Mouse (Mus musculus) heart, postnatal 0 days (tissue): Measurements from ENCODE around the gene Erbin. TPM values are rescaled to one million over a fixed set of nuclear protein-coding genes. Genes with fewer than 3 reads are reported as not detected.

Experiments used
- ATAC-seq: fragments of 200-750 bp; cut with Nextera tagmentation; 2 replicates; pipeline ENCODE4 v1.8.0; 2017; ENCODE audit warnings: low read depth, moderate number of reproducible peaks, moderate library complexity; ENCODE audit not compliant: insufficient read depth
- DNase-seq: peaks from one replicate; pipeline ENCODE4 v3.0.0-alpha.2; 2016; ENCODE audit warnings: low spot score
- H3K27ac ChIP-seq: fragments of 300-500 bp; sonication (generic); 2 replicates; pipeline ENCODE4 v1.5.1; 2014; ENCODE audit warnings: low read depth, mild to moderate bottlenecking
- H3K27me3 ChIP-seq: fragments of 300-500 bp; sonication (generic); 2 replicates; pipeline ENCODE4 v1.6.1; 2014; ENCODE audit warnings: low read length, mixed read lengths; ENCODE audit not compliant: control insufficient read depth, insufficient read depth
- H3K36me3 ChIP-seq: fragments of 300-500 bp; sonication (generic); replicated peaks from 2 replicates; pipeline ENCODE4 v1.6.1; 2014; ENCODE audit warnings: low read length, mixed read lengths; ENCODE audit not compliant: control insufficient read depth, insufficient read depth
- H3K4me1 ChIP-seq: fragments of 300-500 bp; sonication (generic); 2 replicates; pipeline ENCODE4 v1.6.1; 2014; ENCODE audit warnings: antibody characterized with exemption; ENCODE audit not compliant: control insufficient read depth, insufficient read depth
- H3K4me2 ChIP-seq: fragments of 300-500 bp; sonication (generic); 2 replicates; pipeline ENCODE4 v1.6.1; 2014; ENCODE audit warnings: low read depth, mild to moderate bottlenecking, low read length, moderate library complexity
- H3K4me3 ChIP-seq: fragments of 300-500 bp; sonication (generic); 2 replicates; pipeline ENCODE4 v1.5.1; 2014; ENCODE audit warnings: low read depth, low read length
- H3K9ac ChIP-seq: fragments of 300-500 bp; sonication (generic); replicated peaks from 2 replicates; pipeline ENCODE4 v1.6.1; 2014; ENCODE audit warnings: low read depth, low read length, mixed read lengths
- H3K9me3 ChIP-seq: fragments of 300-500 bp; sonication (generic); replicated peaks from 2 replicates; pipeline ENCODE4 v1.6.1; 2016; ENCODE audit warnings: low read length; ENCODE audit not compliant: control insufficient read depth
- CTCF ChIP-seq: IDR thresholded peaks from 2 replicates; pipeline ENCODE4 v1.5.1; 2016; ENCODE audit warnings: antibody characterized with exemption, control low read depth, low read depth
- EP300 ChIP-seq: IDR thresholded peaks from 2 replicates; pipeline ENCODE4 v1.6.1; 2016; ENCODE audit warnings: antibody characterized with exemption, low read depth
- WGBS: fragments of 180-500 bp; shearing (Covaris S2); extraction: QIAGEN DNeasy Blood & Tissue Kit; methylation state at CpG from one replicate; pipeline ENCODE4 v1.1.7; 2014; 5-methylcytosine and 5-hydroxymethylcytosine counted together
- polyA plus RNA-seq: library from polyadenylated mRNA; unstranded; fragments of >200 nt; fragmentation: Nextera tagmentation; extraction: Ambion mirVana; gene quantifications from 2 replicates; pipeline ENCODE4 v1.2.1, GENCODE M21; 2015
- total RNA-seq: library from RNA; depleted of rRNA; stranded (reverse); fragments of >200 nt; gene quantifications from 2 replicates; pipeline ENCODE4 v1.2.3, GENCODE M21; 2014; ENCODE audit warnings: low replicate concordance

Gene Erbin
- total and polyA plus RNA-seq, 2 experiments from 2014 or later, result 10.9 to 30.2 TPM

DNA sequence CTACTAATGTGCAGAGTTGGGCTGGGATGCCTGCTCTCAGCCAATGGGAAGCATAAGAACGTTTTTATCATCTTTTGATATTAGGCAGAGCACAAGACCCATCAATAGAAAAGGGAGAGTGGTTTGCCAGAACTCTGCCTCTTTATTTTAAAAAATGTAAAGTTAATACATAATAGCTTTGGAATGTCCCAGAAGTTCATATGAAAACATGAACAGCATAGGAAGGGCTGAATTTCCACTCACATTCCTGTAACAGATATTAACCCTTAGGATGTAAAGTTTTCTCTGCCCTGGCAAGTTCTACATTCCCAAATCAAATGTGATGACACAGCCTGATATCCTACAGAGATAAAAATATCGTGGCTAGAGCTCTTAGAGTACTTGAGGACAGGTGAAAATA, 42.8 kb upstream of the Erbin start:
- 36% methylated on average over 2 of the region's 2 CpGs for WGBS
- no peaks in the 10 kb centered on the region for H3K36me3 ChIP-seq
- H3K9ac ChIP-seq, result no peak overlapping the region
- H3K4me3 ChIP-seq, result no peak overlapping the region
- no peak for TF ChIP-seq EP300
- TF ChIP-seq CTCF, result no peak
- ATAC-seq (no peak), DNase-seq (no peak)
- H3K4me2 ChIP-seq, result no peak overlapping the region
- 0 out of 2 replicates have a peak, but pooled peaks cover 4% of the 10 kb centered on the region for H3K4me1 ChIP-seq
- 0 out of 2 replicates have a peak overlapping the region, but pooled peaks have one; percentile 2 for H3K27ac ChIP-seq
- H3K9me3 ChIP-seq, result no peaks in the 10 kb centered on the region
- H3K27me3 ChIP-seq, result no peaks in the 10 kb centered on the region

DNA sequence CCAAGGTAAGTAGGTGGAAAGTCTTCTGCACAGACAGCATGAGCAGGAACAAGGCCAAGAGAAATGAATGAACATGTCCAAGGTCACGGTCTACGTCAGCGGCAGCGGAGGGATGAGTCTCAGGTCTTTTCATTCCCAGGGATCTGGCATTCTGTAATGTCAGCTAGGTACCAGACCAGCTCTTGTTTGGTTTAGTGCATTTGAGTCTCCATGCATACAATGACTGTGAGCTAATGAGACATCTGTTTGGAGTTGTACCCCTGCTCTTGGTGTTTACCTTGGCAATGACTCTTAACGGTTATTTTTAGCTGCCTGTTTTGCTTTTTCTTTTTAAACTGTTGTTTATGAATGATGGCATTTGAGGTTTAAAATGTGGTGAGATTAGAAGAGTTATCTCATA, 39.5 kb upstream of the Erbin start:
- Histone ChIP-seq H3K4me1 (0 out of 2 replicates have a peak, but pooled peaks cover 4% of the 10 kb centered on the region), H3K4me3 (no peak overlapping the region), H3K27ac (no peak overlapping the region), H3K9ac (no peak overlapping the region), H3K4me2 (no peak overlapping the region), H3K27me3 (no peaks in the 10 kb centered on the region), H3K36me3 (no peaks in the 10 kb centered on the region), H3K9me3 (no peaks in the 10 kb centered on the region)
- DNase-seq, result no peak
- ATAC-seq, result no peak
- no peak for TF ChIP-seq CTCF
- WGBS, result 60% methylated on average over 5 of the region's 5 CpGs

DNA sequence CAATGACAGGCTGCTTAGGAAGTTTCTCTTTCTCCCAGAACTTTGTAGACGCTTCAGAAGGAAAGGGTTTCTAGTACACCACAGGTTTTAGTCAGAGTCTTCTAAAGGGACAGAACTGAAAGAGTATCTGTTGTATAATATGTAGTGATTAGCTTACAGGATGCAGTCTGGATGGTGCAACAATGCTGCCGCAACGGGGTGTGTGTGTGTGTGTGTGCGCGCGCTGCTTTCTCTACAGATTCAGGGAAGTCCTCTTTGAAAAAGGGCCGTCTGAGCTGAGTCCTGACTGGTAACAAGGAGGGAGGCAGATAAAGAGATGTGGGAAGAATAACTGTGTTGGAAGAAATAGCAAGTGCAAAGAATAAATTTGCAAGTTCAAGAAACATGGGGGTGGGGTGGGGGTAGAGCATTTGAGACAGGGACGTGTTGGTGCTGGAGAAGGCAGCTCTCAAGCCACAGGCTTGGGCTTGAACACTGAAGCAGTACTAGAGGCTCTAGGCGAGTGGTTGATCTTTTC, 38.4 kb upstream of the Erbin start:
- H3K27ac ChIP-seq, result no peak overlapping the region
- H3K9ac ChIP-seq, result no peak overlapping the region
- ATAC-seq (no peak), DNase-seq (no peak)
- H3K36me3 ChIP-seq, result no peaks in the 10 kb centered on the region
- no peak overlapping the region for H3K4me2 ChIP-seq
- 79% methylated on average over 9 of the region's 9 CpGs for WGBS
- no peaks in the 10 kb centered on the region for H3K27me3 ChIP-seq
- H3K4me1 ChIP-seq, result 0 out of 2 replicates have a peak, but pooled peaks cover 4% of the 10 kb centered on the region
- TF ChIP-seq CTCF, result no peak
- no peak for TF ChIP-seq EP300
- H3K9me3 ChIP-seq, result no peaks in the 10 kb centered on the region
- H3K4me3 ChIP-seq, result no peak overlapping the region

DNA sequence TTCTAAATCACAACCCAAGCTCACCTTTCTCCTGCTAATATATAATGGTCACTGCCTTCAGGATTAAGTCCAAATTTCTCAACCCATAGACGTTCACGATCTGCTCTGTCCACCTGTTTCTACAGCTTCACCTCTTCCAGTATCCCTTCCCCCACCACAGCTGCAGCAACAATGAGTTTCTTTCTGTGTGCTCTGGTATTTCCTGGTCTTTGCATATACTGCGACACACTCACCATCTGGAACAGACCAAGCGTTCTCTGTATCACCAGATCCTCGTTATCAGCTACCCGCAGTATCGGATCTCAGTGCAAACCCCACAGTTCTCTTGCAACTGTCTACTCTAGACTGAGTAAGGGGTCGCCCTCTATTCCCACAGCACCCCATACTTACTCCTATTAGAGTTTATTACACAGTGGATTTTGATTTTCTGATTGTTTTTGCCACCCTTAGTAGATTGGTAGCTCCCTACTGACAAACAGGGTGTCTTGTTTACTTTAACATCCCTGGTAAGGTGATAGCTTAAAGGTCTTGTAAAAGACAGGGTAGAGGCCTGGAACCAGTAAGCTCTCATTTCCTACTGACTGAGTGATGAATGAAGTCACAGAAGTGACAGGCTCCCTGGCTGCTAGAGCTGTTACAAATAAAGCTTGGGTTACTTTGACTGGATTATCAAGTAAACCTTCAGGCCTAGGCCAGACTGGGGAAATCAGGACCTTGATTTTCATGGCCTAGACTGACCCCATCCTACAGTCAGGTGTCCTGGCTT, 37.0 kb upstream of the Erbin start:
- Histone ChIP-seq H3K27ac (no peak overlapping the region), H3K4me1 (0 out of 2 replicates have a peak, but pooled peaks cover 4% of the 10 kb centered on the region)
- 38% methylated on average over 8 of the region's 8 CpGs for WGBS

GRCm38 (mm10) chr13:103955652-103956051, 35.3 kb upstream of the Erbin start:
- Histone ChIP-seq H3K4me2 (no peak overlapping the region), H3K9me3 (no peaks in the 10 kb centered on the region), H3K27me3 (no peaks in the 10 kb centered on the region), H3K27ac (no peak overlapping the region), H3K36me3 (no peaks in the 10 kb centered on the region), H3K4me3 (no peak overlapping the region), H3K4me1 (0 out of 2 replicates have a peak, but pooled peaks cover 4% of the 10 kb centered on the region), H3K9ac (no peak overlapping the region)
- TF ChIP-seq CTCF (no peak), EP300 (no peak)
- DNase-seq, result no peak
- no peak for ATAC-seq
- 49% methylated on average over 2 of the region's 2 CpGs for WGBS

More for the DNA sequence above, 37.0 kb upstream of the Erbin start:
- no peak for TF ChIP-seq CTCF
- no peak for TF ChIP-seq EP300
- DNase-seq, result no peak
- Histone ChIP-seq H3K4me3 (no peak overlapping the region), H3K27me3 (no peaks in the 10 kb centered on the region), H3K9ac (no peak overlapping the region), H3K4me2 (no peak overlapping the region), H3K36me3 (no peaks in the 10 kb centered on the region), H3K9me3 (no peaks in the 10 kb centered on the region)
- no peak for ATAC-seq

- H3K27me3 ChIP-seq, result no peaks in the 10 kb centered on the region
- TF ChIP-seq EP300, result no peak
- no peak for TF ChIP-seq CTCF
- no peak overlapping the region for H3K4me2 ChIP-seq
- ATAC-seq (no peak), DNase-seq (no peak)
- 55% methylated on average over 7 of the region's 7 CpGs for WGBS
- H3K4me1 ChIP-seq, result no peaks in the 10 kb centered on the region
- H3K4me3 ChIP-seq, result no peak overlapping the region
- H3K36me3 ChIP-seq, result no peaks in the 10 kb centered on the region
- H3K9me3 ChIP-seq, result no peaks in the 10 kb centered on the region
- no peak overlapping the region for H3K9ac ChIP-seq
- no peak overlapping the region for H3K27ac ChIP-seq
Observed at GRCm38 (mm10) chr13:103951393-103951792, 31.1 kb upstream of the Erbin start.
